Mouse (Mus musculus): ENCODE data around the gene Bnc1.

- no peak for TF ChIP-seq CTCF (IDR thresholded peaks at IDR 0.05; ENCODE audit: low read depth, low read length)
- TF ChIP-seq POLR2A (IDR thresholded peaks at IDR 0.05; ENCODE audit: extremely low read depth, insufficient read depth, low read length) = no peak
Measured at GRCm38 (mm10) chr7:81933061-81933600, 59.0 kb downstream of the Bnc1 start.

Measured in liver, adult 2 months (tissue).